Mouse (Mus musculus): ENCODE measurements around the gene Dact3.

GRCm38 (mm10) chr7:16909909-16910308 is 34.8 kb downstream of the Dact3 start:
- TF ChIP-seq CTCF (IDR thresholded peaks at IDR 0.05; ENCODE audit: control insufficient read depth, insufficient read depth, insufficient read length) = no peak
- no peak for TF ChIP-seq MYOD1 (IDR thresholded peaks at IDR 0.05; ENCODE audit: control insufficient read depth, insufficient read length, low read depth)
- TF ChIP-seq USF1 (IDR thresholded peaks at IDR 0.05; ENCODE audit: low read depth) = no peak
- no peak for TF ChIP-seq MAX (IDR thresholded peaks at IDR 0.05)

All from C2C12 (cell line).